Mouse (Mus musculus) heart, embryonic 14.5 days (tissue): ENCODE results near the gene Calhm1. TPM values are rescaled to one million over a fixed set of nuclear protein-coding genes. Genes with fewer than 3 reads are reported as not detected.

Experiments used
- ATAC-seq: fragments of 200-750 bp; cut with Nextera tagmentation; 2 replicates; pipeline ENCODE4 v1.8.0; 2017; ENCODE audit warnings: low read depth, moderate TSS enrichment; ENCODE audit not compliant: insufficient number of reproducible peaks, insufficient read depth, low FRiP score
- H3K27ac ChIP-seq, 2 experiments: fragments of 200-500 bp in 1 of 2; fragments of 300-500 bp in 1 of 2; sonication (generic) in 1 of 2; replicated peaks in 1 of 2; 2 replicates each; pipeline ENCODE4 v1.5.1; 2012 to 2014; ENCODE audit warnings: low read depth in 2 of 2, low read length in 2 of 2, control low read depth in 1 of 2, mild to moderate bottlenecking in 1 of 2, mixed read lengths in 1 of 2; ENCODE audit not compliant: control insufficient read depth in 1 of 2, insufficient read depth in 1 of 2
- H3K27me3 ChIP-seq: fragments of 300-500 bp; sonication (generic); 2 replicates; pipeline ENCODE4 v1.6.1; 2014; ENCODE audit warnings: mild to moderate bottlenecking, low read length, control low read depth; ENCODE audit not compliant: control insufficient read depth, insufficient read depth
- H3K36me3 ChIP-seq: fragments of 300-500 bp; sonication (generic); 2 replicates; pipeline ENCODE4 v1.6.1; 2014; ENCODE audit warnings: mild to moderate bottlenecking, control low read depth, low read length, mixed read lengths; ENCODE audit not compliant: control insufficient read depth, insufficient read depth
- H3K4me1 ChIP-seq, 2 experiments: fragments of 200-500 bp in 1 of 2; fragments of 300-500 bp in 1 of 2; sonication (generic) in 1 of 2; 2 replicates each; pipeline ENCODE4 v1.6.1; 2012 to 2014; ENCODE audit warnings: low read length in 2 of 2, control low read depth in 1 of 2, mixed read lengths in 1 of 2; ENCODE audit not compliant: control insufficient read depth in 2 of 2, insufficient read depth in 2 of 2
- H3K4me2 ChIP-seq: fragments of 300-500 bp; sonication (generic); 2 replicates; pipeline ENCODE4 v1.6.1; 2014; ENCODE audit warnings: mild to moderate bottlenecking, low read length
- H3K4me3 ChIP-seq, 2 experiments: fragments of 200-500 bp in 1 of 2; fragments of 300-500 bp in 1 of 2; sonication (generic) in 1 of 2; 2 replicates each; pipeline ENCODE4 v1.5.1; 2012 to 2014; ENCODE audit warnings: low read length in 2 of 2, mild to moderate bottlenecking in 2 of 2, control low read depth in 1 of 2, low read depth in 1 of 2, moderate library complexity in 1 of 2; ENCODE audit not compliant: control insufficient read depth in 1 of 2, insufficient read depth in 1 of 2
- H3K9ac ChIP-seq: fragments of 300-500 bp; sonication (generic); 2 replicates; pipeline ENCODE4 v1.6.1; 2014; ENCODE audit warnings: mild to moderate bottlenecking, low read length
- H3K9me3 ChIP-seq: fragments of 300-500 bp; sonication (generic); 2 replicates; pipeline ENCODE4 v1.6.1; 2016; ENCODE audit warnings: low read length, control low read depth; ENCODE audit not compliant: control insufficient read depth
- WGBS: fragments of 180-500 bp; shearing (Covaris S2); extraction: QIAGEN DNeasy Blood & Tissue Kit; methylation state at CpG from one replicate; pipeline ENCODE4 v1.1.7; 2014; 5-methylcytosine and 5-hydroxymethylcytosine counted together
- polyA plus RNA-seq: library from polyadenylated mRNA; unstranded; fragments of >200 nt; fragmentation: Nextera tagmentation; extraction: Ambion mirVana; gene quantifications from 2 replicates; pipeline ENCODE4 v1.2.1, GENCODE M21; 2014

Gene Calhm1
- polyA plus RNA-seq, 1 experiment from 2014 or later: not detected

DNA sequence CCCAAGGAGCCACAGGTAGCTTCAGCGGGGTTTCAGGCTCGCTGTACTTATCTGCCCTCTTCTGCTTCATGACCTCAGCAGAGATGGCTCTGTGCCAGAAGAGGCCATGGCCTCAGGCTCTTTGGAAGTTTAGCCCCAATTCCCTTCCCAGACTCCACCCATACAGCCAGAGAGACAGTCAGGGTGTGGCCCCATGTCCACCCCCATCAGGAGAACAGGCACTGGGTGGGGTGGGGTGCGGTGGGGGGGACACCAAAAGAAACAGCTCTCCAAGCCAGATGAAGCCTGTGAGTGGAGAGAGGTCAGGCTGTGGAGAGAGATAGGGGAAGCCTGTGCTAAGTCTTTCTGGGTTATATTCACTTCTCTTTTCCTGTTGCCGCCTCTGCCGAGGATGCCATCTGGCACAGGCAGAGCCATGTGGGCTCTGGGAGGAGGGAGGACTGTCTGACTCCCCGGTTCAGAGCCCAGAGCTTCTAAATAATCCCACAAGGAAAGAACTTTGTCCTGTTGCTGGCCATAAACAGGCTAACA, 6.9 kb downstream of the Calhm1 start:
- Histone ChIP-seq H3K27ac (peak overlapping the region; percentile 30 to 87), H3K36me3 (peaks cover 30% of the 10 kb centered on the region), H3K4me1 (peaks cover 13 to 26% of the 10 kb centered on the region in 2 experiments), H3K9me3 (no peaks in the 10 kb centered on the region), H3K4me3 (peak overlapping the region; percentile 40 to 50), H3K27me3 (no peaks in the 10 kb centered on the region), H3K4me2 (peak overlapping the region; percentile 82), H3K9ac (peak overlapping the region; percentile 79)
- 12% methylated on average over 6 of the region's 6 CpGs for WGBS
- ATAC-seq: no peak

DNA sequence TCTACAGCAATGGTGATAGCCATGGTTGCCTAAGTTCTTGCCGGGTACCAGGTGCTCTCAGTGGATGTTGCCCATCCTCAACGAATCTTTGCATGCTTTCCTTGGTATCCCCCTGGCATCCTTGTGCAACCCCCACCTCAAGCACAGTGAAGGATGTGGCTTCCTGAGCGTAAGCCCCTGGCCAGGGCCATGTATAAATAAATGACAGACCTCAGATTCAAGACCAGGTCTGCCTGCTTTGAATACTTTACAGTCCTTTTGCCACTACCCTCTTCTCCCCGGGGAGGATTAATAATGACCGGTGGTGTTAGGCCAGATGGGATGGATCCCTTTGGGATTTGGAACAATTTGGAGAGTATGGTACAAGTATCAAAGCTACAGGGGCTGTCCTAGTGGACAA, 7.9 kb downstream of the Calhm1 start:
- WGBS: 88% methylated on average over 5 of the region's 5 CpGs
- no peak overlapping the region for H3K4me3 ChIP-seq
- H3K9me3 ChIP-seq: no peaks in the 10 kb centered on the region
- H3K27ac ChIP-seq: no peak overlapping the region
- H3K4me2 ChIP-seq: 0 out of 2 replicates have a peak overlapping the region, but pooled peaks have one; percentile 82
- H3K36me3 ChIP-seq: peaks cover 39% of the 10 kb centered on the region
- no peak overlapping the region for H3K9ac ChIP-seq
- H3K27me3 ChIP-seq: no peaks in the 10 kb centered on the region
- H3K4me1 ChIP-seq: peaks cover 13 to 26% of the 10 kb centered on the region in 2 experiments
- no peak for ATAC-seq

DNA sequence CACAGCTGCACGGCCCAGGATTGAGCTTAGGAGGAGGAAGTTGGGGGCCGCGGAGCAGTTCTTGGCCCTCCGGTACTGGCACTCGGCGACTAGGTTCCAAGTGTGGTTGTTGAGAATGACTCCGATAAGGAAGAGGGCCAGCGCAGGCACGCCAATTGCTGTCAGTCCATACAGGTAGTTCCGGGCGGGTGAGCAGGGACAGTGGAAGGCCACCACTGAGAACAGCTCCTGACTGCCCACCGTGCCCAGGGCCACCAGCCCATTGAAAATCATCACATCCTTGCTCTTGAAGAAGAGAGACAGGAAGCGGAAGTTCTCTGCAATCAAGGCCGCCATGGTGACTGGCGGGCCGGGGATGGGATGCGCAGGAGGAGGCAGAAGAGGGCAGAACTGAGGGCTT, 8.5 kb downstream of the Calhm1 start:
- Histone ChIP-seq H3K4me1 (peaks cover 13 to 26% of the 10 kb centered on the region in 2 experiments), H3K4me3 (no peak overlapping the region), H3K27ac (no peak overlapping the region), H3K36me3 (peaks cover 45% of the 10 kb centered on the region), H3K9ac (no peak overlapping the region), H3K4me2 (no peak overlapping the region), H3K9me3 (no peaks in the 10 kb centered on the region), H3K27me3 (no peaks in the 10 kb centered on the region)
- 91% methylated on average over 17 of the region's 17 CpGs for WGBS
- ATAC-seq: no peak

DNA sequence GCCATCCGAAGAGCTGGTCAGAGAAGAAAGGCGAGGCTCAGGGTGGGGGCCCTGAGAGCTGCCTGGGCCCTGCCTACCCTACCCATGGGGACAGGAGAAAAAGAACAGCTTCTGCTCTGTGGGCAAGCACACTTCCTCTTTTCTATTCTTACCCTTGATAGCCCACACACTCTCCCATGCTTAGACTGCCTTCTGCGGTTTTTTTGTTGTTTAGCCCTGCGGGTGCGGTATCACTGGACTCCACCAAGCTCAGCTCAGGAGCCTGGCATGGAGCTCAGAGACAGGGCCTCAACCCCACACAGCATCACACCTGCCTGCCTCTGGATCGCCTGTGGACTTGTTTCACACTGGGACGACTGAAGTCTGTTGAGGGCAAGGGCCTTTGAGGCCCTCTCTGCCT, 10.9 kb downstream of the Calhm1 start:
- H3K4me1 ChIP-seq: peaks cover 10 to 20% of the 10 kb centered on the region in 2 experiments
- H3K9ac ChIP-seq: no peak overlapping the region
- no peak overlapping the region for H3K4me2 ChIP-seq
- ATAC-seq: no peak
- WGBS: 84% methylated on average over 7 of the region's 7 CpGs
- no peaks in the 10 kb centered on the region for H3K27me3 ChIP-seq
- no peak overlapping the region for H3K27ac ChIP-seq
- no peak overlapping the region for H3K4me3 ChIP-seq
- H3K36me3 ChIP-seq: peaks cover 69% of the 10 kb centered on the region
- no peaks in the 10 kb centered on the region for H3K9me3 ChIP-seq

DNA sequence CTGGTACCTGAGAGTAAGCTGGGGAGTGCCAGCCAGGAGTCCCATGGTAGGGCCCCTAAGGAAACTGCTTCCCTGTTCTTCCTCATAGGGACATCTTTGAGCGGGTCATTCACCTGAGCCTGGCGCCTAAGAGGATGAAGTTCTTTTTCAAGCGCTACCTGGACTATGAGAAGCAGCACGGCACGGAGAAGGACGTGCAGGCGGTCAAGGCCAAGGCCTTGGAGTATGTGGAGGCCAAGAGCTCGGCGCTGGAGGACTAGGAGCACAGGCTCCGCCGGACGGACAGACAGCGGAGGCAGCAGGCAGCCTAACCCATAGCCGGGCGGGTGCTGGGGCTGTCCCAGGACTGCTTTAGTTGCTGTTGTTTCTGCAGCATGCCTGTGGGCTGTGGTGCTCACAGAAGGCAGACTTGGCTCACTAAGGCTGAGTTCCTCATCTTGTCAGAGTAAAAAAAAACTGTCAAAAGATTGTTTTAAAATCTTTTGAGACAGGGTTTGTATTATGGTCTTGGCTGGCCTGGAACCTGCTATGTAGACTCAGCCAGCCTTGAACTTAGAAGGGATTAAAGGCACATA, 13.4 kb downstream of the Calhm1 start:
- H3K4me3 ChIP-seq: no peak overlapping the region
- H3K9me3 ChIP-seq: no peaks in the 10 kb centered on the region
- H3K27ac ChIP-seq: no peak overlapping the region
- ATAC-seq: no peak
- H3K27me3 ChIP-seq: no peaks in the 10 kb centered on the region
- peaks cover 95% of the 10 kb centered on the region for H3K36me3 ChIP-seq
- no peak overlapping the region for H3K9ac ChIP-seq
- no peak overlapping the region for H3K4me2 ChIP-seq
- 0 out of 4 replicates have a peak, but pooled peaks cover 0 to under 1% of the 10 kb centered on the region in 2 experiments for H3K4me1 ChIP-seq
- WGBS: 97% methylated on average over 15 of the region's 15 CpGs

DNA sequence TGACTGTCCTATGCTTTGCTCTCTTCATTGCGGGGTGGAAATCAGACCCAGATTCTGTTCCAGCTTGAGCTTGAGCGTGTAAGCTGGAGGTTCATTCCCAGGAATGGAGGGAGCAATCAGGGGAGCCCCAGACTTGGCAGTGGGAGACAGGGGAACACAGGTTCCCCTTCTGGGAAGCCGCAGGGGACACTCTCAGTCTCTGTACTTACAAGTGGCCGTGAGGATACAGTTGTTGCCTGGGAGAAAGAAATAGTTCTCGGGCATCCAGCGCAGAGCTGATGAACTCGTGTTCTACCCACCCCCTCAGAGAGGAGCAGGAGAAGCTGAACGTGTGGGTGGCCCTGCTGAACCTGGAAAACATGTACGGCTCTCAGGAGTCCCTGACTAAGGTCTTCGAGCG, 15.2 kb downstream of the Calhm1 start:
- Histone ChIP-seq H3K4me1 (peaks cover 0 to 10% of the 10 kb centered on the region in 2 experiments; a peak in 2 of 4 replicates), H3K4me3 (no peak overlapping the region), H3K9ac (no peak overlapping the region), H3K4me2 (no peak overlapping the region), H3K27ac (no peak overlapping the region), H3K27me3 (no peaks in the 10 kb centered on the region), H3K36me3 (peaks cover 100% of the 10 kb centered on the region), H3K9me3 (no peaks in the 10 kb centered on the region)
- ATAC-seq: no peak
- WGBS: 85% methylated on average over 11 of the region's 11 CpGs

DNA sequence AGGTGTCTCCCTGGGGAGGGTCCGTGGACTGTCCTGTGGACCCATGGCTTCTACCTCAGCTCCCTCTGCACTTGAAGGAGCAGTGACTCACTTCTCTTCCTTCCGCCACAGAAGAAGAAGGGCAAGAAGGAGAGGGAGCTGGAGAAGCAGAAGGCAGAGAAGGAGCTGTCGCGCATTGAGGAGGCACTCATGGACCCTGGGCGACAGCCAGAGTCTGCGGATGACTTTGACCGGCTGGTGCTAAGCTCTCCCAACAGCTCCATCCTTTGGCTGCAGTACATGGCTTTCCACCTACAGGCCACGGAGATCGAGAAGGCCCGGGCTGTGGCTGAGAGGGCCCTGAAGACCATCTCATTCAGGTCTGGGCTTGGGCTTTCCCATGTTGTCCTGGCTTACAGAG, 15.9 kb downstream of the Calhm1 start:
- Histone ChIP-seq H3K36me3 (peaks cover 95% of the 10 kb centered on the region), H3K9me3 (no peaks in the 10 kb centered on the region), H3K4me1 (peaks cover 0 to 11% of the 10 kb centered on the region in 2 experiments; a peak in 2 of 4 replicates), H3K27ac (no peak overlapping the region), H3K27me3 (no peaks in the 10 kb centered on the region), H3K9ac (no peak overlapping the region), H3K4me2 (no peak overlapping the region), H3K4me3 (no peak overlapping the region)
- no peak for ATAC-seq
- WGBS: 90% methylated on average over 10 of the region's 10 CpGs

DNA sequence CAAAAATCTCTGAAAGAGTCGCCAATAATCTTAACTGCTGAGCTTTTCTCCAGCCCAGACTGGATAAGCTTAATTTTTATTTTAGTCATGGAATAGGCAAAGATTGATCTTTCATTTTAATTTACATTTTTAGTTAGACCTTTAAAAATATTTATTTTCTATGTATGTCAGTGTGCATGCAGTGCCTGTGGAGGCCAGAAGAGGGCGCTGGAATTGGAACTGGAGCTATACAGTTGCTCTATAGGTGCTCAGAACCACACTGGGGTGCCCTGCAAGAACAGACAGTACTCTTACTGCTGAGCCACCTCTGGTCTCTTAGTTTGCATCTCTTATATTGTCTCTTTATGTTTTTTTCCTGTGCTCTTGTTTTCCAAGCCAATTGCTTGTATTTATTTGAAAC, 21.3 kb downstream of the Calhm1 start:
- Histone ChIP-seq H3K27ac (no peak overlapping the region), H3K27me3 (no peaks in the 10 kb centered on the region), H3K9me3 (no peaks in the 10 kb centered on the region), H3K4me3 (no peak overlapping the region), H3K4me2 (no peak overlapping the region), H3K9ac (no peak overlapping the region), H3K4me1 (peaks cover 0 to 11% of the 10 kb centered on the region in 2 experiments; a peak in 2 of 4 replicates), H3K36me3 (peaks cover 79% of the 10 kb centered on the region)
- ATAC-seq: no peak
- 21% methylated on average over 2 of the region's 2 CpGs for WGBS
